Mouse (Mus musculus) kidney, postnatal 0 days (tissue): ENCODE results near the gene Smad5. TPM values are rescaled to one million over a fixed set of nuclear protein-coding genes. Genes with fewer than 3 reads are reported as not detected.

Source experiments
- ATAC-seq: fragments of 200-750 bp; cut with Nextera tagmentation; replicated peaks from 2 replicates; pipeline ENCODE4 v1.8.0; 2017; ENCODE audit warnings: low read depth, moderate number of reproducible peaks, moderate TSS enrichment, moderate library complexity; ENCODE audit not compliant: low FRiP score
- DNase-seq: peaks from one replicate; pipeline ENCODE4 v3.0.0-alpha.2; 2016; ENCODE audit warnings: low spot score
- H3K27ac ChIP-seq: fragments of 300-500 bp; sonication (generic); 2 replicates; pipeline ENCODE4 v1.5.1; 2014; ENCODE audit warnings: mild to moderate bottlenecking
- H3K27me3 ChIP-seq: fragments of 300-500 bp; sonication (generic); 2 replicates; pipeline ENCODE4 v1.6.1; 2014; ENCODE audit warnings: low read length, mixed read lengths; ENCODE audit not compliant: insufficient read depth
- H3K36me3 ChIP-seq: fragments of 300-500 bp; sonication (generic); 2 replicates; pipeline ENCODE4 v1.6.1; 2014; ENCODE audit warnings: low read length, mixed read lengths; ENCODE audit not compliant: insufficient read depth
- H3K4me1 ChIP-seq: fragments of 300-500 bp; sonication (generic); replicated peaks from 2 replicates; pipeline ENCODE4 v1.6.1; 2014; ENCODE audit warnings: antibody characterized with exemption, low read length, mixed read lengths; ENCODE audit not compliant: insufficient read depth
- H3K4me2 ChIP-seq: fragments of 300-500 bp; sonication (generic); 2 replicates; pipeline ENCODE4 v1.6.1; 2014; ENCODE audit warnings: mild to moderate bottlenecking, low read length, moderate library complexity, mixed read lengths
- H3K4me3 ChIP-seq: fragments of 300-500 bp; sonication (generic); replicated peaks from 2 replicates; pipeline ENCODE4 v1.5.1; 2014; ENCODE audit warnings: low read depth, low read length
- H3K9ac ChIP-seq: fragments of 300-500 bp; sonication (generic); 2 replicates; pipeline ENCODE4 v1.6.1; 2014; ENCODE audit warnings: low read depth, low read length
- H3K9me3 ChIP-seq: fragments of 300-500 bp; sonication (generic); replicated peaks from 2 replicates; pipeline ENCODE4 v1.6.1; 2016; ENCODE audit warnings: low read length, inconsistent platforms, mixed read lengths
- CTCF ChIP-seq: IDR thresholded peaks from 2 replicates; pipeline ENCODE4 v1.5.1; 2016; ENCODE audit warnings: antibody characterized with exemption, low read depth, mild to moderate bottlenecking, moderate library complexity
- whole genome bisulfite sequencing: fragments of 180-500 bp; shearing (Covaris S2); extraction: QIAGEN DNeasy Blood & Tissue Kit; methylation state at CpG from one replicate; pipeline ENCODE4 v1.1.7; 2014; 5-methylcytosine and 5-hydroxymethylcytosine counted together
- polyA plus RNA-seq: library from polyadenylated mRNA; unstranded; fragments of >200 nt; fragmentation: Nextera tagmentation; extraction: Ambion mirVana; gene quantifications from 2 replicates; pipeline ENCODE4 v1.2.1, GENCODE M21; 2015

Gene Smad5
- polyA plus RNA-seq, 1 experiment from 2014 or later, result 23.9 TPM

DNA sequence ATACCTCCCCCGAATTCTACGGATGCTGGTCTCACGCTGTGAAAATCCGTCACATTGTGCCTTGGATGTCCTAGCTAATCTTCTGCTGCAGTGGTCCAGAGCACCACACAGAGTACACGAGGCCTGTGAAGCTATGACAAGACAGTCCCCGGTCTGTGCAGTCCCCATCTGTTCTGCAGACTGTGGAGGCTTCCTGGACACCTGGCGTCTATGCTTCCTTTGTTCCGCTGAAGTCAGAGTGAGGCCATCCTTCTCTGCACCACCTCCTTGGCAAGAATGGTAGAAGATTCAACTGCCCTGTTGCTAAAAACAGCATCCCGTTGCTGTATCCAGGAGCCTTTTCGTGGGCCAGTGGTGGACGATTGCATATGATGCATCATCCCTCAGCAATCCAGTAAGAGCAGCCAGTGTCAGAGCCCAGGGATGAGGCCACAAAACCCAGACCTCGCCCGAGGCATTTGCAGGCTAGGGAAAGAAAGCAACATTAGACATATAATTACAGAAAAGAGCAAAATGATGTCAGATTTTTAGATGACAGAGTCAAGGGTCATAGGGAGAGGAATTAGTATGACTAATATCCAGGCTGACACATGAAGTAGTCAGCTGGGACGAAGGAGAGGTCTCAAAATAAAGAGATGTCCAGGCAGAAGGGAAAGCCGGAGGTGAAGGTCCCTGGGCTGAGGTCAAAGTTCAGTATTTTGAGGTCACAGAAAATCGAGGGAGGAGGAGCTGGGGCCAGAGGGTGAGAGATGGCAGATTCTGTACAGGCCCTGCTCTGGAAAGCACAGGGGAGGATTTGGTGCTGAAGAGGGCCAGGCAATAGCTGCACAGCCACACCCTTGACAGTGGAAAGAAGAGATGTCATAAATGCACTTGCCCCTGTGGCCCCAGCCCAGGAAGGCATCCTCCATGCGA is 38.3 kb upstream of the Smad5 start:
- no peak for TF ChIP-seq CTCF
- H3K27ac ChIP-seq, result no peak overlapping the region
- H3K36me3 ChIP-seq, result no peaks in the 10 kb centered on the region
- H3K9ac ChIP-seq, result no peak overlapping the region
- H3K4me1 ChIP-seq, result peaks cover 4% of the 10 kb centered on the region; the same call in 1 of the 2 replicates
- WGBS, result 66% methylated on average over 17 of the region's 17 CpGs
- ATAC-seq (no peak), DNase-seq (no peak)
- H3K9me3 ChIP-seq, result no peaks in the 10 kb centered on the region
- no peaks in the 10 kb centered on the region for H3K27me3 ChIP-seq
- H3K4me3 ChIP-seq, result no peak overlapping the region
- H3K4me2 ChIP-seq, result no peak overlapping the region

DNA sequence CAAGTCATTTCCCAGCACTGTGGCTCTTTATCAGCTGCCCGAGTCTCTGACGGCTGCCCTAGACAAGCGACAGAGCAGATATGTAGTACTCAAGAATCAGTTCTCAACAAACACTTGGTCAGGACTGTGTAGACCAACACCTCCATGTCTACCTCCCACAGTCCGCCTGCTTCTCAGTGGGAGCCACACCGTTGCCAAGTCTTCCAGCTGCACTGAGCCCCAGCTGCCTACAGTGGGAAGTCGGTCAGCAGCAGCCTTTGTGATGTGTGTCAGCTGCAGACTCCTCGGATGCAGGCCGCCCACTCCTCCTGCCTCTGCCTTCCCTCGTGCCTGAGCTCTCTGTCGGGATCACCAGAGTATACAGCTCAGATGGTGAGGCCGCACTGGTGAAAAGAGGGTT is 31.6 kb upstream of the Smad5 start:
- DNase-seq (no peak), ATAC-seq (no peak)
- WGBS, result 57% methylated on average over 11 of the region's 11 CpGs
- Histone ChIP-seq H3K36me3 (no peaks in the 10 kb centered on the region), H3K9ac (no peak overlapping the region), H3K4me2 (no peak overlapping the region), H3K4me3 (no peak overlapping the region), H3K9me3 (no peaks in the 10 kb centered on the region), H3K27ac (no peak overlapping the region), H3K4me1 (no peaks in the 10 kb centered on the region; the same call in 1 of the 2 replicates), H3K27me3 (no peaks in the 10 kb centered on the region)
- no peak for TF ChIP-seq CTCF

DNA sequence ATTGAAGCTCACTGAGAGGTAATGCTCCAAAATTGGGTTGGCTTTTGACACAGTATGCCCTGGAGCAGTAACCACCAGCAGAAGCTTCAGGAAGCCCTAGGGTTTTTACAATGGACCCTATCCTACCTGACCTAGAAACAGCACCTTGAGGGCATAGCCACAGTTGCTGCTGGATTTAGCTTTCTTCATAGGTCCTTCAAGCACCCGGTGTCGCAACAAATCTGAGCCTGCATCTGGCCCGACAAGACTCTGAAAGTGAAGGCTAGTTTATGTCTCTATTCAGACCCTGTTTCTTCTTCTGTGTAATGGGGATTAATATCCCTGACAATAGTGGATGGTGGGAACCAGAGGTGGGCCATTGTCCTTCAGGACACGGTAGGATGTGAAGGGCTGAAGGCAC is 25.1 kb upstream of the Smad5 start:
- no peaks in the 10 kb centered on the region for H3K9me3 ChIP-seq
- ATAC-seq (no peak), DNase-seq (no peak)
- H3K27me3 ChIP-seq, result no peaks in the 10 kb centered on the region
- H3K27ac ChIP-seq, result peak overlapping the region; percentile 73; the same call in 1 of the 2 replicates
- 76% methylated on average over 4 of the region's 4 CpGs for WGBS
- H3K4me2 ChIP-seq, result no peak overlapping the region
- no peak overlapping the region for H3K4me3 ChIP-seq
- H3K9ac ChIP-seq, result no peak overlapping the region
- H3K4me1 ChIP-seq, result peaks cover 10% of the 10 kb centered on the region; the same call in 1 of the 2 replicates
- H3K36me3 ChIP-seq, result no peaks in the 10 kb centered on the region
- TF ChIP-seq CTCF, result no peak

DNA sequence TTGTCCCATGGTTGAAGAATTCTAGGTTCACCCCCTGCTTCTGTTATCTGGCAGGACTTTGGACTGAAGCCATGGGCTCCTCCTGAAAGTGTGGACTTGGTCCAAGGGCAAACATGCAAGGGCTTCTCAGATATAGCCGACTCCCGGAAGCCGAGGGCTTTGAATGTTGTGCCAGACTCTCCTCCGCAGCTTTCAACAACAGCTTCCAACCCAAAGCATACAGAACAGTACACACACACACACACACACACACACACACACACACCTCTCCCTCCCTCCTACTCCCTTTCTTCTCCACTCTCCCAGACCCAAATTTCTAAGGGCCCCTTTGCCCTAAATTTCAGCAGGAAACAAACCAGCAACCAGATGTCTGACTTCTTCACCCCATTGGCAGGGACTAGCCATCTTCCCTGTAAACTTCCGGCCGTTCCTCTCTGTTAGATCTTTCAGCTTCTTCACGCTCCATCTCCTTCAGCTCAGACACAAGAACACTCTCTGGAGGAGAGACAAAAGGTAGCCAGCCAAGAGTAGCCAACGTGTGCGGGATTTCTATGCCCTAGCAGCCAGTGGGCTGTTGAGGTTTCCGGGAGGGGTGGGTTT is 24.5 kb upstream of the Smad5 start:
- Histone ChIP-seq H3K4me1 (peaks cover 10% of the 10 kb centered on the region; the same call in 1 of the 2 replicates), H3K27me3 (no peaks in the 10 kb centered on the region), H3K36me3 (no peaks in the 10 kb centered on the region), H3K4me3 (no peak overlapping the region), H3K4me2 (no peak overlapping the region), H3K27ac (peak overlapping the region; percentile 73), H3K9ac (no peak overlapping the region), H3K9me3 (no peaks in the 10 kb centered on the region)
- no peak for TF ChIP-seq CTCF
- DNase-seq, result peak; percentile 91
- peak; percentile 56; the same call in 1 of the 2 replicates for ATAC-seq
- 10% methylated on average over 10 of the region's 10 CpGs for WGBS

DNA sequence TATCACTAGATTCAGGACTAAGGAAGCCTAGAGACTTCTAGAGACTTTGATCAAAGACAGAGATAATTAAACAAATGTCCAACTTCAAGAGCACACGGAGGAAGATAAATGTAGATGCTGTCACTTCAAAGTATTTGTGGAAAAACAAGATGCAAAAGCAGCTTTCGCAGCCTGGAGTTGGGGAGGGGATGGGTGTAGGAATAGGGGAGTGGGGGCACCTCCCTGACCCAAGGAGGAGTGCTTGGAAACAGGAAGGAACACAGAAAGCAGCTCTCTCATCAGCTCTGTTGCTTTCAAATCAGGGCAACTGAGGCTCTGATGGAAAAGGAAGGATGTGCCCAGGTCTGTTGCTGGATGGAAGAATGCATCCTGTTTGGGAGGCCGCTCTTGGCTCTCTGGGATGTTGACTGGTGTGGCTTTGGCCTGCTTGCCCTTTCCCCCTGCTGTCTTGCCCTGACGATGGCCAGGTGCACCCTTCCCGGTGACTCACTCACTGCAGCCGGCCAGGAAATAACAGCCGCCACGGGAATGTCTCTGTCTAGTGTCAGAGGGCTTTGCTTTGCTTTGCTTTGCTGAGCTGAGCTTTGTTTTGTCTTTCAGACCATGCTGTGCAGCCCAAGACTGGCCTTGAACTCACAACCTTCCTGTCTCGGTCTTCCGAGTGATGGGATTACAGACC is 23.8 kb upstream of the Smad5 start:
- Histone ChIP-seq H3K9ac (no peak overlapping the region), H3K4me3 (no peak overlapping the region), H3K27ac (peak overlapping the region; percentile 73), H3K4me1 (0 out of 2 replicates have a peak, but pooled peaks cover 10% of the 10 kb centered on the region), H3K4me2 (no peak overlapping the region), H3K9me3 (no peaks in the 10 kb centered on the region), H3K36me3 (no peaks in the 10 kb centered on the region), H3K27me3 (no peaks in the 10 kb centered on the region)
- no peak for TF ChIP-seq CTCF
- WGBS, result 34% methylated on average over 10 of the region's 10 CpGs
- ATAC-seq, result no peak
- peak; percentile 62 for DNase-seq

DNA sequence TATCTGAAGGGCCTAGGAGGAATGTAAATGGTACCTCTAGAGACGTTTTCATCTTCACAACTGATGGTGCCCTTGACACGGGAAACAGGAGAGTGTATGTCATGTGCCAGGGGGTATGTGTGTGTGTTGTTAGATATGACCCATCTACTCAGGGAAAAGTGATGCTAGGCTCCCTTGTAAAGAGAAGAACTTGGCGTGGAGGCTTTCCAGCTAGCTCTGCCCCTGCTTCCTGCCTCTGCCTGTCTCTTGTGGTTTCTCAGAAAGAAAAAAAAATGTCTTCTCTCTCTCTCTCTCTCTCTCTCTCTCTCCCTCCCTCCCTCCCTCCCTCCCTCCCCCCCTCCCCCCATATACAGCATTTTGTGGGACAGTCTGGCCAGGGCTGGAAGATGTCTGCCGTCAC is 20.9 kb upstream of the Smad5 start:
- no peaks in the 10 kb centered on the region for H3K9me3 ChIP-seq
- H3K9ac ChIP-seq, result no peak overlapping the region
- no peaks in the 10 kb centered on the region for H3K27me3 ChIP-seq
- DNase-seq (no peak), ATAC-seq (no peak)
- 59% methylated on average over 4 of the region's 4 CpGs for WGBS
- no peaks in the 10 kb centered on the region for H3K36me3 ChIP-seq
- H3K4me2 ChIP-seq, result no peak overlapping the region
- no peak overlapping the region for H3K4me3 ChIP-seq
- no peak for TF ChIP-seq CTCF
- H3K4me1 ChIP-seq, result 0 out of 2 replicates have a peak, but pooled peaks cover 10% of the 10 kb centered on the region
- H3K27ac ChIP-seq, result no peak overlapping the region
